Mouse (Mus musculus) mouse trophoblast stem cell (cell line): ENCODE measurements around the gene Clic4.
"Not testable (repeated sequence)": the region's sequence is repeated elsewhere in the genome, so short reads cannot be mapped to it uniquely, and the experiment has no call there.

Experiments used
- in situ Hi-C, 2 experiments: fragments of 300-500 bp; cut with MseI, MboI; formaldehyde crosslinking; loops; 2 replicates in 1 of 2; 3 replicates in 1 of 2; pipeline ENCODE4 v1.15.1; 2025

Clic4 gene

DNA sequence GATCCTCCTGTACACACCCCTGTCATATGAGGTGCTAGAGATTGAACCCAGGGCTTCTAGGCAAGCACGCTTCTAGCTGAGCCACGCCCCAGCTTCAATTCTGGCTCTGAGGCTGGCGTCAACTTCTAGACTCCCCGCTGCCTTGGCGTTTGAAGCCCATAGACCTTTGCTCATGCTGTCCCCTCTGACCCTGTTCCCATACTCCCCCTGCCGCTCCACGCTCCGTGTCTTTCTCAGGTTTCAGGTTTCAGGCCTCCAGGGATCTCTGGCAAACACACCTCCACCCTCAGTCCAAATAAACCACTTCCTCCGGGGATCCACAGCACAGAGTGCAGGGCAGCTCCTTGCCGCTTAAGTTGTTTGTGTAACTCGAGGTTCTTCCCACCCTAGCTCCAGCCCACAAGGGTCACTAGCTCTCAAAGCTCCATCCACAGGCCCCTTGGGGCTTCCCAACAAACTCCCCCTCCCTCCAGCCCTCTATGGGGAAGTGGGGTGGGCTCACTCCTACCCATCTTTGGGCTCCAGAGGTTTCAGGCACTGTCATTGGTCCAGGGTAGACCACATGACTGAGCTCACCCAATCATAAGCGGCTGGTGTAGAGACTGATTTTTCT lies 20.0 kb upstream of the Clic4 start:
- in situ Hi-C loops = no loop called here

GRCm38 (mm10) chr4:135291841-135292240 lies 19.2 kb upstream of the Clic4 start:
- in situ Hi-C loops = no loop called here

GRCm38 (mm10) chr4:135291199-135291598 lies 18.6 kb upstream of the Clic4 start:
- in situ Hi-C loops = no loop called here

- in situ Hi-C loops = no loop called here
Observed at GRCm38 (mm10) chr4:135287975-135288374, 15.4 kb upstream of the Clic4 start.

GRCm38 (mm10) chr4:135286833-135287395 lies 14.3 kb upstream of the Clic4 start:
- in situ Hi-C loops = no loop called here

GRCm38 (mm10) chr4:135286033-135286622 lies 13.5 kb upstream of the Clic4 start:
- in situ Hi-C loops = no loop called here

DNA sequence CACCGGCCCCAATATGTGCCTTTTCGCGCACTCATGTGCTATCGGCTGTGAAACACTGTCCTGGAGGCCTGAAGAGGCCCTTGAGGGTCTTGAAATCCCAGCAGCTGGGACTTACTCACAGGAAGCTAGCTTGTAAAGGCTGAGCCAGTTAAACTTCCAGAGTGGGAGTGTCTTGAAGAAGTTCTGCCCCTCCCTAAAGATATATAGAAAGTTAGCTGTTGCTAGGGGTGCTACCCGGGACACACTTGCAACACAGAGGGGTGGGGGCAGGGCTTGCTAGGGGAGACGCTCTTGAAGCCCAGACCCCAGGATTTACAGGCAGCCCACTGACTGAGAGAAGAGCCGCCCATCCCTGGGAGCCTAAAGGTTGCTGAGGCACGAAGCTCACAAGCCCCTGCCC lies 12.8 kb upstream of the Clic4 start:
- in situ Hi-C loops = no loop called here

- in situ Hi-C loops = no loop called here
Observed at GRCm38 (mm10) chr4:135283875-135284274, 11.3 kb upstream of the Clic4 start.

DNA sequence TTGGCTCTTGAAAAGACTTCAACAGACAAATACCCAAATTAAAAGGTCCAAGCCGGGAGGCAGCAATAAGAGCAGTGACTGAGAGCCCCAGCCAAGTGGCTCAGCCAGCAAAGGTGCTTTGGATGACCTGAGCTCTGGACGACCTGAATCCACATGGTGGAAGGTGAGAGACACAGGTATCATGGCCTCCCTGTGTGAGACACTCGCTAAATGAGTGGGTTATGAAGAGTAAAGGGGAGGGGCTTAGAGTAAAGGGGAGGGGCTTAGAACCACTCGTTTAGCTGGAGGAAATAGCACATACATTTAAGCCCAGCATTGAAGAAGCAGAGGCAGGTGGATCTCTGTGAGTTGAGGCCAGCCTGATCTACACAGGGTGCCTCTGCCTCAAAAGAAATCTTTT lies 10.8 kb upstream of the Clic4 start:
- in situ Hi-C loops = no loop called here

GRCm38 (mm10) chr4:135282651-135283290 lies 10.2 kb upstream of the Clic4 start:
- in situ Hi-C loops = no loop called here

- in situ Hi-C loops = not testable (repeated sequence)
Observed at GRCm38 (mm10) chr4:135280016-135280415, 7.4 kb upstream of the Clic4 start.

DNA sequence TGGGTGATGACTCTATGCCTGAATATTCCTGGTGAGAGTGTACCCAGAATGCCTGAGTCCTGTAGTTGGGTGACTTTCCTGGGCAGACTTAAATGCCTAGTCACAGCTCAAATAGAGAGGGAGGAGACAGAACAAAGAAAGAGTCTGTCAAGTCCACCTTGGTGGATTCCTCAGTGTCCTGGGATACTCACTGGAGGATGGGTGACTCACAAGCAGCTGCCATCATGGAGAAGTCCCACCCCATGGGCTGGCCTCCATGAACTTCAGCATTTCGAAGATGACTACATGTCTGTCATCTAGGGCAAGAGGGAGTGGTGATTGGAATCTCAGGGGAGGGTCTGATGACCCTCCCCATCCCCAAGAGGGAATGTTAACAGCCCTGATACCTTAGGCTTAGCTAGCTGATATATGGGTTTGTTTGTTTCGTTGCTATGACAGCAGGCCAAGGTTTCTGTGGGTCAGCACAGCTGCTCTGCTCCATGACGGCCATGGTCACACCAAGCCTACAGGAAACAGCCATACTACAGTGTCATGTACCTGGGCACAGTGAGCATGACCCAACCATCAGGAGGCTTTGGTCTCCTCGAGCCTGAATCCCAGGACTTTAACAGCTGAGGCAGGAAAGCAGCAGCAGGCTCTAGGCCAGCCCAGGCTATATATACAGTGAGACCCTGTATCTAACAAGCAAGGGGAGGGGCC lies 4.2 kb upstream of the Clic4 start:
- in situ Hi-C loops = loop anchor here in 1 of 2 experiments (5.0 kb wide), 1 partner anchor 35 kb away; no protein-coding TSS in a partner anchor

GRCm38 (mm10) chr4:135274761-135275160 lies 2.1 kb upstream of the Clic4 start:
- in situ Hi-C loops = loop anchor here (5.0 kb wide), 1 partner anchor 38 kb away; no protein-coding TSS in a partner anchor

- in situ Hi-C loops = loop anchor here in 1 of 2 experiments (5.0 kb wide), 1 partner anchor 39 kb away; no protein-coding TSS in a partner anchor
Observed at GRCm38 (mm10) chr4:135273307-135273682, 681 bp upstream of the Clic4 start.

- in situ Hi-C loops = loop anchor here in 1 of 2 experiments (5.0 kb wide), 1 partner anchor 40 kb away; no protein-coding TSS in a partner anchor
Observed at GRCm38 (mm10) chr4:135271881-135272616, 565 bp downstream of the Clic4 start.

DNA sequence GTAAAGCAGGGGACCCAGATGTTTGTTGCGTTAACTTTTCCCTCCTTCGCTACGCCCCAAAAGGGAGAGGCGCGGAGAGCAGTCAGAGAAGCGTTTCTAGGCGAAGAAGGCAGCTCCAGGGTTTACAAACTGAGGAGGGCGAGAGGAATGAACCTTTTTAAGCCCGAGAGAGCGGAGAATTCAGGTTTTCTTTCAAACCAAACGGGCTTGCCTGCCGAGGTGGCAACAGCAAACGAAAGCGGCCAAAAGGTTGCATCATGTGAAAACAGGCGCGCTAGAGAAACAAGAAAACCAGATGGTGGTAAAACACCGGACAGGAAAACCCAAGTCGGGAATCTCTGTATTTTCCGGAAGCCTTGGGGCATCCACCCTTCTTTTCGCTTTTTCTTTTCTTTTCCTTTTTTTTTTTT lies 1.2 kb downstream of the Clic4 start:
- in situ Hi-C loops = loop anchor here in 1 of 2 experiments (5.0 kb wide), 1 partner anchor 41 kb away; no protein-coding TSS in a partner anchor

GRCm38 (mm10) chr4:135270476-135270875 lies 2.1 kb downstream of the Clic4 start:
- in situ Hi-C loops = loop anchor here in 1 of 2 experiments (5.0 kb wide), 1 partner anchor 42 kb away; no protein-coding TSS in a partner anchor

GRCm38 (mm10) chr4:135269656-135270341 lies 2.8 kb downstream of the Clic4 start:
- in situ Hi-C loops = loop anchor here in 1 of 2 experiments (5.0 kb wide), 1 partner anchor 43 kb away; no protein-coding TSS in a partner anchor

DNA sequence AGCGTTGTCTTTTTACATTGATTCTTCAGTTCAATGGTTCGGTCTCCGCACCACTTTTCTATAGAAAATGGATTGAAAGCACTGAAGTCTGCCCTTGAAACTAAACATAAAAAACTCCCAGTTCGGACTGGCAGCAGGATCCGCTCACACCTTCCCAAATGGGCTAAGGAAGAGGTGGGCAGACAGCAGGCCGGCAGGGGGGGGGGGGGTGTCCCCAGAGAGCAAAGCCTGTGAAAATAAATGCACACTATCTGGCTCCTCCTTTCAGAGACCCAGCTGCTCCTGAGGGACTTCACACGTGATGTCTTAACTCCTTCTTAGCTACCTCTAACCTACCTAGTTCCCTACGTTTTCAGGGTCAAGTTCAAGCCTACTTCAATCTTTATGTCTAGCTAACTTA lies 5.1 kb downstream of the Clic4 start:
- in situ Hi-C loops = no loop called here

DNA sequence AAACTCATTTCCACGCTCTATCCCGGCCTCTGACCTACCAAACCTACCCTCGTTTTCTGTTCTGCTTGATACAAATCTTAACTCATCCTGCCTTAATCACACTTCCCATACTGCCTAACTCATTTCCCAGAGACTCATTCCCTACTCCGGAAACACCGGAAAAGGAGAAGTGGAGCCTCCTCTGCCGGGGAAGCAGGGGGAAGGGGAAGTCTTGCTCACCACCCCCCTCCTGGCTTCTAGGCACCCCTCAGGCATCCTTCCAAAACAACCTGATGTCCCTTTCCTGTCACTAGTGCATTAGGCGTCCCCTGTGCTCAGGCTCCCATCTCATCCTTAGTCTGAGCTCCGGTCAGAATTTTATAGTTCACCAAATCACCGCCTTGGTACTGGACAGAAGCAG lies 5.6 kb downstream of the Clic4 start:
- in situ Hi-C loops = no loop called here
